Mouse (Mus musculus): ENCODE results near the gene Smyd3. TPM values are rescaled to one million over a fixed set of nuclear protein-coding genes. Genes with fewer than 3 reads are reported as not detected.

Gene Smyd3
- polyA plus RNA-seq, 1 experiment from 2014 or later, result 22.3 TPM

DNA sequence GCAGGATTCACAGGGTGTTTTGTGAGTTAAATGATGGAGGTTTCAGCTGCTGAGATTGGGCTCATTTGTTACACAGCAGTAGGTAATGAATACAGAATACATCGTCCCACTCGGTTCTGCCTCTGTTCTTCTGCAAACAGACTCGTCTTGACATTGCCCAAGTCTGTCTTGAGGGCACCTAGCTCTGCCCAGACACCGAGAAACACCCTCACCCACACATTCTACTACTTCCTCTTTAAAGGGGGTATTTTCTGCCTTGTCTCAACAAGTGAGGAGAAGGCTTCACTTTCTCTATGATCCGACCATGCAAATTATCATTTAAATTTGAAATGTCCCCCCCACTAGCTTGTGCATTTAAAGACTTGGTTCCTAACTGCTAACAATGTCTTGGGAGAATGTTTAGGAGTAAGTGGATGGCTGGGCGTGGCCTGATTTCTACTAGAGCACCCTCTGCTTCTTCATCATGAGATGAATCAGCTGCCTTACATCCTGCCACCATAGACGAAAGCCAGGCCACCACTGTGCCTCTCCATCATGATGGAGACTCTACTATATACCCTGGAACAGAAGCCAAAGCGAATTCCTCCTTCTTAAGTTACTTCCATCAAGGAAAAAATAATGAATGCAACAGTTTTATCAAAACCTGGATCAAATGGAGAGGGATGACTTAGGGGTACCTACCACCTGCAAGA, 593.2 kb downstream of the Smyd3 start:
- ATAC-seq (replicated peaks; ENCODE audit: low FRiP score, low TSS enrichment, low read depth), result 0 out of 2 replicates have a peak, but pooled peaks have one; percentile 40
- no peak overlapping the region for H3K4me3 ChIP-seq (ENCODE audit: low read depth, low read length)
- WGBS, result 62% methylated on average over 8 of the region's 8 CpGs
- no peak overlapping the region for H3K27ac ChIP-seq (ENCODE audit: low read depth)
- H3K9me3 ChIP-seq (ENCODE audit: control insufficient read depth, low read length), result no peaks in the 10 kb centered on the region
- H3K9ac ChIP-seq (ENCODE audit: low read length), result no peak overlapping the region
- DNase-seq (ENCODE audit: low spot score), result no peak
- no peaks in the 10 kb centered on the region for H3K27me3 ChIP-seq (replicated peaks; ENCODE audit: control insufficient read depth, insufficient read depth, low read length)
- no peaks in the 10 kb centered on the region for H3K4me1 ChIP-seq (replicated peaks; ENCODE audit: control insufficient read depth, insufficient read depth, low read length)
- peaks cover 10% of the 10 kb centered on the region; the same call in 1 of the 2 replicates for H3K36me3 ChIP-seq (ENCODE audit: control insufficient read depth, insufficient read depth, low read length)
- H3K4me2 ChIP-seq (ENCODE audit: low read length), result no peak overlapping the region

DNA sequence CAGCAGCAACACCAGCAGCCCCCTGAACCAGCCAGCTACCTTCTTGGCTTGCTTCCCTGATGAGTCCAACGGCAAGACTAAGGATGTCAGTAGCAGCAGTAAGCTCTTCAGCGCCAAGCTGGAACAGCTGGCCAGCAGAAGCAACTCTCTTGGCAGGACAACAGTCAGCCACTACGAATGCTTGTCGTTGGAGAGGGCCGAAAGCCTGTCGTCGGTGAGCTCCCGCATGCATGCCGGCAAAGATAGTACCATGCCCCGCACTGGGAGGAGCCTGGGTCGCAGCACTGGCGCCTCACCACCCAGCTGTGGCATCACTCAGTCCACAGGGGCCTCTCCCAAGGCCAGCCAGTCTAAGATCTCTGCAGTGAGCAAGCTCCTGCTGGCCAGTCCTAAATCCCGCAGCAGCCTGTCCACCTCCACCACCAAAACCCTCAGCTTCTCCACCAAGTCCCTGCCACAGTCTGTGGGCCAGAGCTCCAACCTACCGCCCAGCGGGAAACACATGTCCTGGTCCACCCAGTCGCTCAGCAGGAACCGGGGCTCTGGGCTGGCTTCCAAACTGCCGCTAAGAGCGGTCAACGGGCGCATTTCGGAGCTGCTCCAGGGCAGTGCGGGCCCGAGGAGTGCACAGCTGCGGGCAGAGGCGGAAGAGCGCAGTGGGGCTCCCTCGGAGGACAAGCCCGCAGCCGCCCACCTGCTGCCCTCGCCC, 600.5 kb downstream of the Smyd3 start:
- Histone ChIP-seq H3K27me3 (replicated peaks; ENCODE audit: control insufficient read depth, insufficient read depth, low read length) (no peaks in the 10 kb centered on the region), H3K27ac (ENCODE audit: low read depth) (no peak overlapping the region), H3K4me3 (ENCODE audit: low read depth, low read length) (no peak overlapping the region), H3K9ac (ENCODE audit: low read length) (no peak overlapping the region), H3K4me1 (replicated peaks; ENCODE audit: control insufficient read depth, insufficient read depth, low read length) (peaks cover 4% of the 10 kb centered on the region), H3K9me3 (ENCODE audit: control insufficient read depth, low read length) (no peaks in the 10 kb centered on the region), H3K36me3 (ENCODE audit: control insufficient read depth, insufficient read depth, low read length) (peaks cover 19% of the 10 kb centered on the region; the same call in 1 of the 2 replicates), H3K4me2 (ENCODE audit: low read length) (no peak overlapping the region)
- DNase-seq (ENCODE audit: low spot score) (no peak), ATAC-seq (replicated peaks; ENCODE audit: low FRiP score, low TSS enrichment, low read depth) (no peak)
- 72% methylated on average over 31 of the region's 31 CpGs for WGBS

DNA sequence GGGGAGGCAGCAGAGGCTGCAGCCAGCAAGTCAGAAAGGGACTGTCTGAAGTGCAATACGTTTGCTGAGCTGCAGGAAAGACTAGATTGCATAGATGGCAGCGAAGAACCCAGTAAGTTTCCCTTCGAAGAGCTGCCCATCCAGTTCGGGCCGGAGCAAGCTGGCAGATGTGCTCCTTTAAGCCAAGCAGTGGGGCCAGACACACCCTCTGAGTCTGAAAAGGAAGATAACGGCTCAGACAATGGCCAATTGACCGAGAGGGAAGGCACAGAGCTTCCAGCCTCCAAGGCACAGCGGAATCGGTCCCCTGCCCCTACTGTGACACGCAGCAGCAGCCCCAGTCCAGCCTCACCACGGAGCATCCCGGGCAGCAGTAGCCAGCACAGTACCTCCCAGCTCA, 602.8 kb downstream of the Smyd3 start:
- Histone ChIP-seq H3K9me3 (ENCODE audit: control insufficient read depth, low read length) (no peaks in the 10 kb centered on the region), H3K27ac (ENCODE audit: low read depth) (no peak overlapping the region), H3K27me3 (replicated peaks; ENCODE audit: control insufficient read depth, insufficient read depth, low read length) (no peaks in the 10 kb centered on the region), H3K4me1 (replicated peaks; ENCODE audit: control insufficient read depth, insufficient read depth, low read length) (peaks cover 14% of the 10 kb centered on the region), H3K9ac (ENCODE audit: low read length) (no peak overlapping the region), H3K36me3 (ENCODE audit: control insufficient read depth, insufficient read depth, low read length) (peaks cover 19% of the 10 kb centered on the region; the same call in 1 of the 2 replicates), H3K4me3 (ENCODE audit: low read depth, low read length) (no peak overlapping the region), H3K4me2 (ENCODE audit: low read length) (no peak overlapping the region)
- WGBS, result 83% methylated on average over 12 of the region's 12 CpGs
- no peak for DNase-seq (ENCODE audit: low spot score)
- ATAC-seq (replicated peaks; ENCODE audit: low FRiP score, low TSS enrichment, low read depth), result no peak

DNA sequence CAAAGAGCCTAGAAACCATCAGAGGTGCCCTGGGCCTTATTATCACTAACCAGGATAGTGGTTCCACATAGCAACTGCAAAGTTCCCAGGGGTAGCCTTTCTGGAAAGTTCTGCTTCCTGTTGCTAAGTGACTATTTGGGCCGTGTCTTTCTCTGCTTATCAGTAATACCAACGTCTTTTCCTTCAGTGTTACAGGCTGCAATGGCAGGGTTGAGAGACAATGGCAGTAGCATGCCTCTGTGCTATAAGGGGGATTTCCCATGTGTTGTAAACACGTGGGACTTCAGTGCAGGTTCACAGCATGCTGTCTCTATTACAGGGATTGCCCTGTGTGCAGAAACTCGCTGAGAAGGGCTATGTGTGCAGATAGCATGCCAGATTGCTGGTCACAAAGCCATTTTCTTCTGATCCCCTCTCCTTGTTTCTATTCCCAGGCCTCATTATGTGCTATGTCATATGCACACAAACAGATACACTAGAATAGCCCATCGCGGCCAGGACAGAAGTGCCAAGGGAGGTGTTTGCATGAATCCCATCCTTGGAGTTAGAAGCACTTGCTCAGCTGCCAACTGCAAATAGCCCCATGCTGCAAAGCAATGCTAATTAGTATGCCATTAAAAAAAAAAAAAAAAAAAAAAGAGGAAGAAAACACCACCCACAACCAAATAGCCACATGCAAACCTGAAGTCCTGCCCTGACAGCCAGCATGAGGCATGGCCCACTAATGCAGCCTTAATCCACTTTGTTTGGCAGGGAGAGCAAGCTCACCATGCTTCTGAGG, 604.7 kb downstream of the Smyd3 start:
- H3K9me3 ChIP-seq (ENCODE audit: control insufficient read depth, low read length), result no peaks in the 10 kb centered on the region
- H3K27me3 ChIP-seq (replicated peaks; ENCODE audit: control insufficient read depth, insufficient read depth, low read length), result no peaks in the 10 kb centered on the region
- H3K27ac ChIP-seq (ENCODE audit: low read depth), result no peak overlapping the region
- H3K9ac ChIP-seq (ENCODE audit: low read length), result no peak overlapping the region
- 73% methylated on average over 6 of the region's 6 CpGs for WGBS
- H3K4me2 ChIP-seq (ENCODE audit: low read length), result no peak overlapping the region
- H3K4me1 ChIP-seq (replicated peaks; ENCODE audit: control insufficient read depth, insufficient read depth, low read length), result peaks cover 14% of the 10 kb centered on the region
- ATAC-seq (replicated peaks; ENCODE audit: low FRiP score, low TSS enrichment, low read depth) (no peak), DNase-seq (ENCODE audit: low spot score) (no peak)
- no peak overlapping the region for H3K4me3 ChIP-seq (ENCODE audit: low read depth, low read length)
- H3K36me3 ChIP-seq (ENCODE audit: control insufficient read depth, insufficient read depth, low read length), result peaks cover 17% of the 10 kb centered on the region; the same call in 1 of the 2 replicates

- peaks cover 15% of the 10 kb centered on the region; the same call in 1 of the 2 replicates for H3K36me3 ChIP-seq (ENCODE audit: control insufficient read depth, insufficient read depth, low read length)
- no peak overlapping the region for H3K4me3 ChIP-seq (ENCODE audit: low read depth, low read length)
- ATAC-seq (replicated peaks; ENCODE audit: low FRiP score, low TSS enrichment, low read depth), result no peak
- WGBS, result 52% methylated on average over 14 of the region's 14 CpGs
- H3K4me2 ChIP-seq (ENCODE audit: low read length), result no peak overlapping the region
- no peaks in the 10 kb centered on the region for H3K9me3 ChIP-seq (ENCODE audit: control insufficient read depth, low read length)
- H3K4me1 ChIP-seq (replicated peaks; ENCODE audit: control insufficient read depth, insufficient read depth, low read length), result peaks cover 14% of the 10 kb centered on the region
- no peaks in the 10 kb centered on the region for H3K27me3 ChIP-seq (replicated peaks; ENCODE audit: control insufficient read depth, insufficient read depth, low read length)
- DNase-seq (ENCODE audit: low spot score), result no peak
- no peak overlapping the region for H3K27ac ChIP-seq (ENCODE audit: low read depth)
- no peak overlapping the region for H3K9ac ChIP-seq (ENCODE audit: low read length)
These were observed 606.9 kb downstream of the Smyd3 start for GRCm38 (mm10) chr1:178910951-178911350.

Other genes starting within 250 kb of the Smyd3 start
- gene Tfb2m, start 28.2 kb upstream of the Smyd3 start, polyA plus RNA-seq (2014; fragmentation: Nextera tagmentation; extraction: Ambion mirVana), result 26.4 and 29.5 TPM in 2 replicates
- 12.1 and 15.1 TPM in 2 replicates for gene Cnst, start 28.3 kb upstream of the Smyd3 start, polyA plus RNA-seq (2014; fragmentation: Nextera tagmentation; extraction: Ambion mirVana)
- gene Sccpdh, start 150.2 kb upstream of the Smyd3 start, polyA plus RNA-seq (2014; fragmentation: Nextera tagmentation; extraction: Ambion mirVana), result 56.3 and 61.7 TPM in 2 replicates
- gene Kif28, start 227.2 kb upstream of the Smyd3 start, polyA plus RNA-seq (2014; fragmentation: Nextera tagmentation; extraction: Ambion mirVana), result not detected in 2 replicates